Mouse (Mus musculus) midbrain, embryonic 14.5 days (tissue): Measurements from ENCODE around the gene Rasd1. TPM values are rescaled to one million over a fixed set of nuclear protein-coding genes. Genes with fewer than 3 reads are reported as not detected.
"Not testable (repeated sequence)": the region's sequence is repeated elsewhere in the genome, so short reads cannot be mapped to it uniquely, and the experiment has no call there.

Source experiments
- ATAC-seq: fragments of 200-750 bp; cut with Nextera tagmentation; 2 replicates; pipeline ENCODE4 v1.8.0; 2017; ENCODE audit warnings: moderate number of reproducible peaks, moderate library complexity; ENCODE audit not compliant: low FRiP score, low TSS enrichment
- DNase-seq: peaks from one replicate; pipeline ENCODE4 v3.0.0-alpha.2; 2015
- H3K27ac ChIP-seq: fragments of 300-500 bp; sonication (generic); replicated peaks from 2 replicates; pipeline ENCODE4 v1.5.1; 2014; ENCODE audit warnings: mild to moderate bottlenecking, low read depth, low read length, moderate library complexity
- H3K27me3 ChIP-seq: fragments of 300-500 bp; sonication (generic); 2 replicates; pipeline ENCODE4 v1.6.1; 2014; ENCODE audit warnings: low read length, control low read depth, mixed read lengths; ENCODE audit not compliant: control insufficient read depth, insufficient read depth
- H3K36me3 ChIP-seq: fragments of 300-500 bp; sonication (generic); 2 replicates; pipeline ENCODE4 v1.6.1; 2014; ENCODE audit warnings: low read length, control low read depth; ENCODE audit not compliant: control insufficient read depth, insufficient read depth
- H3K4me1 ChIP-seq: fragments of 300-500 bp; sonication (generic); 2 replicates; pipeline ENCODE4 v1.6.1; 2014; ENCODE audit warnings: mild to moderate bottlenecking, antibody characterized with exemption, low read length, control low read depth; ENCODE audit not compliant: control insufficient read depth, insufficient read depth
- H3K4me2 ChIP-seq: fragments of 300-500 bp; sonication (generic); 2 replicates; pipeline ENCODE4 v1.6.1; 2014; ENCODE audit warnings: mild to moderate bottlenecking, low read length, moderate library complexity
- H3K4me3 ChIP-seq: fragments of 300-500 bp; sonication (generic); replicated peaks from 2 replicates; pipeline ENCODE4 v1.5.1; 2014; ENCODE audit warnings: low read depth, low read length
- H3K9ac ChIP-seq: fragments of 300-500 bp; sonication (generic); replicated peaks from 2 replicates; pipeline ENCODE4 v1.6.1; 2014; ENCODE audit warnings: mild to moderate bottlenecking, low read length, moderate library complexity
- H3K9me3 ChIP-seq: fragments of 300-500 bp; sonication (generic); 2 replicates; pipeline ENCODE4 v1.6.1; 2016; ENCODE audit warnings: low read length, control low read depth, mixed read lengths; ENCODE audit not compliant: control insufficient read depth
- WGBS: fragments of 180-500 bp; shearing (Covaris S2); extraction: QIAGEN DNeasy Blood & Tissue Kit; methylation state at CpG from one replicate; pipeline ENCODE4 v1.1.7; 2014; 5-methylcytosine and 5-hydroxymethylcytosine counted together
- polyA plus RNA-seq: library from polyadenylated mRNA; unstranded; fragments of >200 nt; fragmentation: Nextera tagmentation; extraction: Ambion mirVana; gene quantifications from 2 replicates; pipeline ENCODE4 v1.2.1, GENCODE M21; 2014

The Rasd1 gene
- polyA plus RNA-seq, 1 experiment from 2014 or later: 0.51 TPM

DNA sequence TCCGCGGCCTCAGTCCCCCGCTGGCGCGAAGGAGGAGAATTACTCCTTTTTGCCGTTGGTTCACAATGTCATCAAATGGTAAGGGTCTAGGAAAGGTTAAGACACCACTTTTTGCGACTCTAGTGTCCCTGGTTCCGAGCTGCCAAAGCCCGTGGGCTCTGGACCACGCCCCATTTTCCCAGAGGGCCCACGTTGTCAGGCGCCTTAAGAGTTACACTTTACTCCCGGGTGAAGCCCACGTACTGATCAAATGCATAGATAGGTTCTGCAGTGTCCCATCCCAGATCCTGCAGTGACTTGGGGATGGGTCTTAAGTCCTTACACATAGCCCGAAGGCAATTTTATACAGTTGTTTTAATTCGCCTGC, 16.4 kb downstream of the Rasd1 start:
- no peaks in the 10 kb centered on the region for H3K36me3 ChIP-seq
- peak overlapping the region; percentile 98 for H3K4me3 ChIP-seq
- no peaks in the 10 kb centered on the region for H3K27me3 ChIP-seq
- H3K4me1 ChIP-seq: peaks cover 14% of the 10 kb centered on the region
- no peaks in the 10 kb centered on the region for H3K9me3 ChIP-seq
- peak overlapping the region; percentile 97 for H3K9ac ChIP-seq
- 2% methylated on average over 16 of the region's 16 CpGs for WGBS
- ATAC-seq: 0 out of 2 replicates have a peak, but pooled peaks have one; percentile 40
- H3K27ac ChIP-seq: peak overlapping the region; percentile 84
- peak overlapping the region; percentile 84 for H3K4me2 ChIP-seq
- DNase-seq: peak; percentile 52

DNA sequence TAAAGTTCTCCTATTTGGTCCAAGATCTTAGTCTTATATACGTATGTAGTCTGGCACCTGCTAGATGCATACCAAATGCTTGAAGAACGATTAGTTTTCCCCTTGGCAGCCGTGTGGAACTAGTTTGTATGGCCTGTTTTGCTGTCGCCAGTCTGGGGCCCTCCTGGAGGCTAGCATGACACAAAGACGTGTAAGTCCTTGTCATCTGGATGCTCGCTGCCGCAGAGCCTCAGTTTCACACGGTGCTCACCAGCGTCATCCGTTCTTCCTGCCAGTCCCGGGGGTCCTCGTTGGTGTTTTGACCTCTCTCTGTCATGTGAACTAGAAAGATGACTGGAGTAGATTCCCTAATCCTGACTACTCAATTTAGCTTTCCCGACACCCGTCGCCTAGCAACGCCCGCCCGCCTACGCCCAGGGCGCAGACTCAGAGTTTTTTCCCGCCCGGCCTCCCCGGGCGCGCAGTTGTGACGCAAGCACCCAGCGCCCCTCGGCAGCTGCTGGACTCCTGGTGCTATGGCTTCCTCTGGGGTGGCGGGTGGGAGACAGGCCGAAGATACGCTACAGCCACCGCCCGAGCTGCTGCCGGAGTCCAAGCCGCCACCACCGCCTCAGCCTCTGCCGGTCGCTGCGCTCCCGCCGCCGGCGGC, 16.9 kb downstream of the Rasd1 start, which contains the start of gene Med9:
TSS of gene Med9 (plus strand) at position 455 of the 649 bp plus-strand sequence.
- peak; percentile 94 for ATAC-seq
- DNase-seq: peak; percentile 98
- WGBS: under 1% methylated on average over 43 of the region's 43 CpGs

DNA sequence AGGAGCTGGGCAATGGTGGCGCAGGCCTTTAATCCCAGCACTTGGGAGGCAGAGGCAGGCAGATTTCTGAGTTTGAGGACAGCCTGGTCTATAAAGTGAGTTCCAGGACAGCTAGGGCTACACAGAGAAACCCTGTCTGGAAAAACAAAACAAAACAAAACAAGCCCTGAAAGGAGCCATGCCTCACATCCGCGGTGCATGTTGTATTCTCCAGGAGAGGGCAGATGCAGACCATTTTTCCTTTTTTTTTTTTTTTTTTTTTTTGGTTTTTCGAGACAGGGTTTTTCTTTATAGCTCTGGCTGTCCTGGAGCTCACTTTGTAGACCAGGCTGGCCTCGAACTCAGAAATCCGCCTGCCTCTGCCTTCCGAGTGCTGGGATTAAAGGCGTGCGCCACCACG, 19.9 kb downstream of the Rasd1 start:
- H3K4me1 ChIP-seq: peaks cover 14% of the 10 kb centered on the region
- H3K4me2 ChIP-seq, H3K9me3 ChIP-seq, DNase-seq, ATAC-seq, H3K27me3 ChIP-seq, H3K36me3 ChIP-seq, H3K4me3 ChIP-seq, H3K27ac ChIP-seq, H3K9ac ChIP-seq: not testable (repeated sequence)
- 88% methylated on average over 10 of the region's 10 CpGs for WGBS

More for the DNA sequence above, 16.9 kb downstream of the Rasd1 start, which contains the start of gene Med9:
- H3K9ac ChIP-seq: peak within 1 kb of the TSS; percentile 97
- H3K36me3 ChIP-seq: no peaks in the 10 kb centered on the region
- H3K9me3 ChIP-seq: no peaks in the 10 kb centered on the region
- H3K4me1 ChIP-seq: peaks cover 14% of the 10 kb centered on the region
- peak within 1 kb of the TSS; percentile 84 for H3K27ac ChIP-seq
- H3K4me3 ChIP-seq: peak within 1 kb of the TSS; percentile 98
- no peaks in the 10 kb centered on the region for H3K27me3 ChIP-seq
- peak within 1 kb of the TSS; percentile 84 for H3K4me2 ChIP-seq

DNA sequence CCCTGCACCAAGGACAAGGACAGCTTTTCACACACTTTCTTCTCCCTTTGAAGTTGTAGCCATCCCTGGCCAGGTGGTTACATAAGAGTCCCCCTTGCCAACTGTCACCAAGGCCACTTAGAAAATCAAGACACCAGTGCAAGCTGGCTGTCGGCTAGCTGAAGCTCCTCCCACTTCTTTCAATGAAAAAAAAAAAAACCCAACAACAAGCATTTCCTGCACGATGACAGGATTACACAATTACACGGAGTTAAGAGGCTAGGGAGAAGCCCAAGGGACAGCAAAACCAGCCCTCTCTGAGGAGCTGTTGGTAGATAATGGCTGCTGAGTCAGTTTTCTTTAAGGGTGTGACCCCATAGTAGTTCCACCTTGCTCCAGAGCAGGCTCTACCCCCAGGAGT, 23.4 kb downstream of the Rasd1 start:
- Histone ChIP-seq H3K4me3 (no peak overlapping the region), H3K27ac (no peak overlapping the region), H3K27me3 (no peaks in the 10 kb centered on the region), H3K4me2 (no peak overlapping the region), H3K4me1 (no peaks in the 10 kb centered on the region), H3K9me3 (no peaks in the 10 kb centered on the region), H3K36me3 (no peaks in the 10 kb centered on the region), H3K9ac (no peak overlapping the region)
- ATAC-seq (no peak), DNase-seq (no peak)
- 12% methylated on average over 3 of the region's 3 CpGs for WGBS

DNA sequence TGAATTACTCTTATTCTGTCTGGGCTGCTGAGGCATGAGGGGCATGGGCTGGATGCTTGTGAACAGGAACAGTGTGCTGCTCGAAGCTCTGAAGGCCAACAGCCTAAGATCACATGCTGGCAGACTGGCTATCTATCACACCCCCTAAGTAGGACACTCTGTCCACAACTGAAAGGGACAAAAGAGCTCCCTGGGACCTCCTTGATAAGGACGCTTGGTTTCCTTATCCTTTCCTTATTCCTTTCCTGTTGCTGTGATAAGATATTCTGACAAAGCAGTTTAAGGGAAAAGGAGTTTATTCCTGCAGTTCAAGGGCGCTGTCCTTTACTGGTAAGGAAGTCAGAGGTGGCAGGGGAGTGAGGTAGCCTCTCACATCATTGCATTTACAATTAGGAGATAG, 24.1 kb downstream of the Rasd1 start:
- Histone ChIP-seq H3K4me3 (no peak overlapping the region), H3K9me3 (no peaks in the 10 kb centered on the region), H3K27ac (no peak overlapping the region), H3K4me2 (no peak overlapping the region), H3K36me3 (no peaks in the 10 kb centered on the region), H3K9ac (no peak overlapping the region), H3K4me1 (no peaks in the 10 kb centered on the region), H3K27me3 (no peaks in the 10 kb centered on the region)
- ATAC-seq (no peak), DNase-seq (no peak)
- 67% methylated on average over 3 of the region's 3 CpGs for WGBS

DNA sequence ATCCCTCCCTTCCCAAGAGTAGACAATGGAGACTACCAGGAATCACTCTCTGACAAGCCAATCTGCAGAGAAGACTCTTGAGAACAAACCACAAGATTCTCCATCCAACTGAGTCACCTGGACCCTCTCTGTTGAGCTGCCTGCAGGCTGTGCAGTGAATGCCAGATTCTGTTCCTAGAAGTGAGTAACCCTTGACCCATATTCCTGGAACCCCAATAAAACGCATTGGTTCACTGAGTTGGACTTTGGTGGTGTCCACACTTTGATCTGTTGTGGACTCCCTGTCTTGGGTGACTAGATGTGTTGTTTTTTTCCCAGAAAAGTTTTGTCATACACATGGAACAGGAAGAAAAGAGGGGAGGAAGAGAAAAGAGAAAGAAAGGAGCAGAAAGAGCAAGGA, 24.9 kb downstream of the Rasd1 start:
- ATAC-seq: no peak
- no peaks in the 10 kb centered on the region for H3K27me3 ChIP-seq
- H3K4me1 ChIP-seq: no peaks in the 10 kb centered on the region
- no peak overlapping the region for H3K4me2 ChIP-seq
- 85% methylated on average over 1 of the region's 1 CpGs for WGBS
- no peak overlapping the region for H3K27ac ChIP-seq
- H3K4me3 ChIP-seq: no peak overlapping the region
- no peaks in the 10 kb centered on the region for H3K9me3 ChIP-seq
- no peaks in the 10 kb centered on the region for H3K36me3 ChIP-seq
- DNase-seq: no peak
- H3K9ac ChIP-seq: no peak overlapping the region

DNA sequence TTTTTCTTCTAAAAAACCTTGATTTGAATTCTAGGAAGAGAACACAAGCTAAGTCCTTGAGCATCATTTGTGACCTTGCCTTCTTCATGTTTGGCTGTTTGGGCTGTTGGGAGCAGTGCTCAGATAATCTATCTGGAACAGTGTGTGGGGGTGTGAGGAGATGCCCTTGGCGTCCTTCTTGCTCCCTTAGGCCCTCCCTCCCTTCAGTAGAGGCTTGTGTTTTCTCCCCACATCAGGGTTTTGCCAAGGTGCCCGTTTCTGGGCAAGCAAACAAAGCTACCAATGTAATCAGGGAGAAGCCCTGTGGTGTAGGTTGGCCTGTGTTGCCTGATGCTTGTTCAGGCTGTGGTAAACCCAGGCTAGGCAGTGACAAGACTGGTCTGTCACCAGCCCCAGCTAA, 27.1 kb downstream of the Rasd1 start:
- H3K27me3 ChIP-seq: no peaks in the 10 kb centered on the region
- DNase-seq: no peak
- H3K9ac ChIP-seq: no peak overlapping the region
- WGBS: 39% methylated on average over 2 of the region's 2 CpGs
- H3K27ac ChIP-seq: no peak overlapping the region
- no peaks in the 10 kb centered on the region for H3K9me3 ChIP-seq
- no peak for ATAC-seq
- no peaks in the 10 kb centered on the region for H3K4me1 ChIP-seq
- H3K4me2 ChIP-seq: no peak overlapping the region
- H3K4me3 ChIP-seq: no peak overlapping the region
- no peaks in the 10 kb centered on the region for H3K36me3 ChIP-seq

DNA sequence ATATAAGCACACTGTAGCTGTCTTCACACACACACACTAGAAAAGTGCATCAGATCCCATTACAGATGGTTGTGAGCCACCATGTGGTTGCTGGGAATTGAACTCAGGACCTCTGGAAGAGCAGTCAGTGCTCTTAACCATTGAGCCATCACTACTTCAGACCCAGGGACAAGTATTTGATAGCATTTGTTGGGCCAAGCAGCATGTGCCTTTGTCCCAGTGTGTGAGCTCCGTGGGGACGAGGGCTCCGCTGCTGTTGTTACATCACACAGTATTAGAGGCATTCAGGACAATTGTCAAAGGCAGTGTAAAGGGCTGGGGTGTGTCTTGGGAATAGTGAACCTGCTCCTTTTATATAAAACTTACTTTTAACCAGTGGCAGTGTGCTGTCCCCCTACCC, 27.7 kb downstream of the Rasd1 start:
- Histone ChIP-seq H3K27me3 (no peaks in the 10 kb centered on the region), H3K36me3 (no peaks in the 10 kb centered on the region), H3K9ac (no peak overlapping the region), H3K4me1 (no peaks in the 10 kb centered on the region), H3K27ac (no peak overlapping the region), H3K4me3 (no peak overlapping the region), H3K9me3 (no peaks in the 10 kb centered on the region), H3K4me2 (no peak overlapping the region)
- DNase-seq (no peak), ATAC-seq (no peak)
- WGBS: 75% methylated on average over 3 of the region's 3 CpGs

DNA sequence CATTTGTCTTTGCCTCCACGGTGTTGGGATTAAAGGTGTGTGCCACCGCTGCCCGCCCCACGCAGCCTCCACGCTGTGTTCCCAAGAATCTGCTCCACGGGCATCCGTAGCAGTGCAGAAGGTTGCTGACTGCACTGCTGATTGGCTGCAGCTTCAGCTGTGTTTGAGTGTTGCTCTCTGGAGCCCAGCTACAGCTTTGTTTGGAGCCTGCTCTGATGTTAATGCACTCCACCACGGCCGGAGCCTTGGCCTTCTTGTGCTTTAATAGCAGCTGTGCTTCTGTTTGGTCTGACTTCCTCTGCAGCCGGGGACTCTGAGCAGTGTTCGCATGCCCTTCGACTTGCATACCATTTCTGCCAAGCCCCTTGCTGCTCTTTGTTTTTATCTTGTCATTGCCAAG, 30.8 kb downstream of the Rasd1 start:
- no peak for ATAC-seq
- Histone ChIP-seq H3K9ac (peak overlapping the region; percentile 23; the same call in 1 of the 2 replicates), H3K9me3 (no peaks in the 10 kb centered on the region), H3K27ac (peak overlapping the region; percentile 54), H3K4me3 (no peak overlapping the region), H3K27me3 (no peaks in the 10 kb centered on the region), H3K4me1 (no peaks in the 10 kb centered on the region), H3K4me2 (no peak overlapping the region), H3K36me3 (no peaks in the 10 kb centered on the region)
- DNase-seq: peak; percentile 58
- 41% methylated on average over 12 of the region's 12 CpGs for WGBS
